Comparison of ENCODE assay signal across 16 mouse cellular contexts in genomic region chr5:111660447-111660846, GRCm38 (mm10).
DNase-seq lines count a peak whose midpoint lies in the region; ATAC-seq and TF ChIP-seq lines count a peak whose summit lies in the region.
"Had no signal": no experiment of that assay in that cellular context is flagged by ENCODE, and none has a peak within 500 bp of the region (broad histone marks: within the 10 kb centered on the region; RNA-seq: fewer than 3 reads in every experiment).

No protein-coding gene starts in this region.

- H3K36me3 ChIP-seq in forebrain, embryonic 10.5 days (replicated peaks) = no peaks in the 10 kb centered on the region
- no peaks in the 10 kb centered on the region for H3K36me3 ChIP-seq in hindbrain, embryonic 14.5 days (replicated peaks; ENCODE audit: control insufficient read depth, insufficient read depth)
- no peaks in the 10 kb centered on the region for H3K36me3 ChIP-seq in midbrain, postnatal 0 days (ENCODE audit: insufficient read depth, low read length)
- H3K36me3 ChIP-seq in intestine, embryonic 15.5 days = no peaks in the 10 kb centered on the region
- H3K36me3 ChIP-seq: limb, embryonic 12.5 days; lung, embryonic 15.5 days had no signal

- intact Hi-C loops in gastrocnemius, postnatal 14 days (cut with DNase I; ENCODE audit: low total_unique reads) = no loop called here

- 0 out of 2 replicates have a peak overlapping the region, but pooled peaks have one; percentile 29 for H3K9ac ChIP-seq in hindbrain, embryonic 14.5 days
- H3K9ac ChIP-seq in midbrain, postnatal 0 days (replicated peaks; ENCODE audit: low read length, poor library complexity, severe bottlenecking) = no peak overlapping the region
- H3K9ac ChIP-seq in intestine, embryonic 15.5 days = no peak overlapping the region
- H3K9ac ChIP-seq: limb, embryonic 12.5 days; lung, embryonic 15.5 days had no signal

- H3K4me3 ChIP-seq in forebrain, embryonic 10.5 days = no peak overlapping the region
- H3K4me3 ChIP-seq in hindbrain, embryonic 14.5 days (replicated peaks; ENCODE audit: low read length) = no peak overlapping the region
- no peak overlapping the region for H3K4me3 ChIP-seq in midbrain, postnatal 0 days (ENCODE audit: low read depth, low read length)
- no peak overlapping the region for H3K4me3 ChIP-seq in intestine, embryonic 15.5 days (replicated peaks)
- H3K4me3 ChIP-seq: limb, embryonic 12.5 days; lung, embryonic 15.5 days had no signal

- peak; percentile 39 to 59 for DNase-seq in cerebellum, postnatal 10 days
- DNase-seq in cerebellum, postnatal 36 days = no peak
- no peak for DNase-seq in forebrain, embryonic 10.5 days (ENCODE audit: extremely low spot score, low spot score)
- DNase-seq in hindbrain, embryonic 14.5 days (ENCODE audit: low spot score) = peak; percentile 86
- peak; percentile 88 for DNase-seq in midbrain, postnatal 0 days (ENCODE audit: low spot score)
- DNase-seq in gastrocnemius, postnatal 14 days = no peak
- no peak for DNase-seq in frontal cortex, adult 2 months (ENCODE audit: extremely low spot score in 1 of 2, low spot score in 1 of 2)
- DNase-seq: adrenal gland, postnatal 25 days; cerebellum, adult 9-10 months; heart, postnatal 14 days; kidney, adult 8-10 months; layer of hippocampus, adult 9-11 months; thymus, postnatal 4 days had no signal

- WGBS in forebrain, embryonic 10.5 days = 41% methylated on average over 10 of the region's 10 CpGs
- WGBS in hindbrain, embryonic 14.5 days = 15% methylated on average over 10 of the region's 10 CpGs
- WGBS in midbrain, postnatal 0 days = 5% methylated on average over 10 of the region's 10 CpGs
- WGBS in intestine, embryonic 15.5 days = 67% methylated on average over 10 of the region's 10 CpGs

- ATAC-seq in hindbrain, embryonic 14.5 days (ENCODE audit: low FRiP score) = peak; percentile 78
- ATAC-seq in midbrain, postnatal 0 days (ENCODE audit: low FRiP score) = peak; percentile 73
- no peak for ATAC-seq in intestine, embryonic 15.5 days

- H3K27ac ChIP-seq in forebrain, embryonic 10.5 days = peak overlapping the region; percentile 72
- peak overlapping the region; percentile 89 for H3K27ac ChIP-seq in hindbrain, embryonic 14.5 days
- peak overlapping the region; percentile 74 for H3K27ac ChIP-seq in midbrain, postnatal 0 days (ENCODE audit: low read depth, low read length)
- H3K27ac ChIP-seq in intestine, embryonic 15.5 days = no peak overlapping the region
- H3K27ac ChIP-seq: limb, embryonic 12.5 days; lung, embryonic 15.5 days had no signal

- H3K4me2 ChIP-seq in hindbrain, embryonic 14.5 days (replicated peaks) = 0 out of 2 replicates have a peak overlapping the region, but pooled peaks have one; percentile 15
- H3K4me2 ChIP-seq in midbrain, postnatal 0 days (ENCODE audit: low read depth, low read length, poor library complexity, severe bottlenecking) = no peak overlapping the region
- H3K4me2 ChIP-seq in intestine, embryonic 15.5 days (replicated peaks) = no peak overlapping the region
- H3K4me2 ChIP-seq: limb, embryonic 12.5 days; lung, embryonic 15.5 days had no signal

- peaks cover 4% of the 10 kb centered on the region; the same call in 1 of the 2 replicates for H3K9me3 ChIP-seq in forebrain, embryonic 10.5 days
- no peaks in the 10 kb centered on the region for H3K9me3 ChIP-seq in hindbrain, embryonic 14.5 days (ENCODE audit: control insufficient read depth, low read length)
- no peaks in the 10 kb centered on the region for H3K9me3 ChIP-seq in midbrain, postnatal 0 days (ENCODE audit: low read length)
- no peaks in the 10 kb centered on the region for H3K9me3 ChIP-seq in intestine, embryonic 15.5 days
- H3K9me3 ChIP-seq: limb, embryonic 12.5 days; lung, embryonic 15.5 days had no signal

- peaks cover 51% of the 10 kb centered on the region for H3K4me1 ChIP-seq in forebrain, embryonic 10.5 days
- peaks cover 39% of the 10 kb centered on the region for H3K4me1 ChIP-seq in hindbrain, embryonic 14.5 days (replicated peaks; ENCODE audit: control insufficient read depth, insufficient read depth, low read length)
- peaks cover 18% of the 10 kb centered on the region for H3K4me1 ChIP-seq in midbrain, postnatal 0 days (ENCODE audit: insufficient read depth, low read length)
- H3K4me1 ChIP-seq in intestine, embryonic 15.5 days (replicated peaks) = 0 out of 2 replicates have a peak, but pooled peaks cover 4% of the 10 kb centered on the region

- TF ChIP-seq CTCF in midbrain, postnatal 0 days (IDR thresholded peaks at IDR 0.05) = no peak

- H3K27me3 ChIP-seq in forebrain, embryonic 10.5 days (ENCODE audit: poor library complexity, severe bottlenecking) = peaks cover 43% of the 10 kb centered on the region
- H3K27me3 ChIP-seq in hindbrain, embryonic 14.5 days (ENCODE audit: control insufficient read depth, insufficient read depth, low read length) = no peaks in the 10 kb centered on the region
- H3K27me3 ChIP-seq in midbrain, postnatal 0 days (ENCODE audit: insufficient read depth, low read length) = no peaks in the 10 kb centered on the region
- H3K27me3 ChIP-seq in intestine, embryonic 15.5 days (replicated peaks) = no peaks in the 10 kb centered on the region
- H3K27me3 ChIP-seq: lung, embryonic 15.5 days had no signal

Comparison
In these comparisons a context has a peak if more than half of its experiments do, and no peak if none do; other contexts are left out.
1. DNase-seq: peak in cerebellum, postnatal 10 days (2 of 2), hindbrain, embryonic 14.5 days (single experiment) and midbrain, postnatal 0 days (single experiment); none in cerebellum, postnatal 36 days (0 of 2), forebrain, embryonic 10.5 days (single experiment), gastrocnemius, postnatal 14 days (single experiment) and frontal cortex, adult 2 months (0 of 2).